Mouse (Mus musculus): ENCODE measurements around the gene Plekha7. TPM values are rescaled to one million over a fixed set of nuclear protein-coding genes. Genes with fewer than 3 reads are reported as not detected.

Gene Plekha7
- total RNA-seq, 2 experiments from 2014 or later: 4.0 TPM

DNA sequence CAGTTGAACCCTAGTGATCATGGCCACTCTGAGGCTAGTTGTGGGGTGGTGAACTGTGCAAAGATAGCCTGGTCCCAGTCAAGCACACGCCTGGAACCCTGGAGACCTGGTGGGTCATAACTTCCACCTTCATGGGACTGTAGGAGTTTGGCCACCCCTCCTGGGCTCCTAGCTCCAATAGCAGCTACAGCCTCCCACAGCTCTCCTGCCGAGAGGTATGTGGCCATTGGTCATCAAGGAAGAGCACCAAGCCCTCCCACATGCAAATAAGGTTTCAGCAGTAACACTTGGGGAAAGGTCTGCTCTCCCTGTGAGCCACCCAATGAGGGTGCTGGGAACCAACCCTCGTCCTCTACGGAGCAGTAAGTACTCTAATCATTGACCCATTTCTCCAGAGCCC, 55.7 kb downstream of the Plekha7 start:
- DNase-seq (ENCODE audit: low spot score in 2 of 2): no peak

- no peak for DNase-seq (ENCODE audit: low spot score in 2 of 2)
These were observed 56.7 kb downstream of the Plekha7 start for GRCm38 (mm10) chr7:116251516-116251915.

- DNase-seq (ENCODE audit: low spot score in 2 of 2): no peak
These were observed 59.6 kb downstream of the Plekha7 start for GRCm38 (mm10) chr7:116248536-116248935.

DNA sequence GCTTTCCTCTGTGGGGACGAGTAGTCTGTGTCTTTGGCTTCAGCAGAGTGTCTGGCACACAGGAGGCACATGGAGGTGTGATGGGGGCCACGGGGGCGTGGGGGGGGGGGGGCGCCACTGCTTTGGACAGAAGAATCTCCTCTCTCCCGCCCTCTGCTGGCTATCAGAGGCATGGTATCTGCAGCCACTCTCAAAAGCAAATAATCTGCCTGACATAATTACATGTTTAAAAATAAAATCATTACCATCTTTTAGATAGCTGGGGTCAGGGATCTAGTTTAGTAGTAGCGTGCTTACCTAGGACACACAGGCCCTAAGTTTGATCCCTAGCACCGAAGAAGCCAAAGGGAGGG, 60.8 kb downstream of the Plekha7 start:
- no peak for DNase-seq (ENCODE audit: low spot score in 2 of 2)

- no peak for DNase-seq (ENCODE audit: low spot score in 2 of 2)
These were observed 61.3 kb downstream of the Plekha7 start for GRCm38 (mm10) chr7:116246696-116247376.

DNA sequence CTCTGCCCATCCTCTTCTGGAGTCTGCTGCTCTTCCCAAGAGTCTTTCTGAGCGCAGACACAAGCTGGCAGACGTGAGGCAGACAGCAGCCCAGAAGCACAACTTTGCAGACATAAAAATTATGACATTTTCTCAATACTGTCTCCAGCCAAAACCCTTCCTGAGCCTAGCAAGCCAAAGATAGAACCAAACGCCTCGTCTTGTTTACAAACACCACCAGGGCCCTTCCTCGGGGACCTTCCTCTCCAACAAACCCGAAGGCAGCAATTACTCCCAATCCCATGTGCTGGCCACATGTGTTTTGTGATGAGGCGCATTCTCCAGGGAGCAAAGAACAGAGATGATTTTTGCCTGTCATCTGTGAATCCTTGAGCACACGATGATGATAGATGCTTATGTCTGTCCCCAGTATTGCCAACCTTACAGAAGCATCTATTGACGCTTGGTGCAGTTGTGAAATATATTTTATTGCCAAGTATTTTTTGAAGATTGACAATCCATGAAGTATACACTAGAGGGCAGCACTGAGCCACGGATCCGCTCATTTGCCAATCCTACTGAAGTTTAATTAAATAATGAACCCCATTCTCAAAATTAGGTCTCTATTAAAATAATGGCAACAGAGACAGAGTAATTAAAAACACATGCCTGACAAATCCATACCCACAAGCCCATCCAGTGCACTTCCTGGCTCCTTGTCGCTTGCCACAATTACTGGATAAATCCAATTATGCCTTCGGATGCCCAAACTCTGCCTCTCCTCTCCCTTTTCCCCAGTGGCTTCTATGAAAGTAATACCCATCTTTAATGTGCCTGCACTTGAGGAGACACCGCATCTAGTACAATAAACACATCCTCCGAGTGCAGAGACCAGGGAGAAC, 62.1 kb downstream of the Plekha7 start:
- no peak for DNase-seq (ENCODE audit: low spot score in 2 of 2)

DNA sequence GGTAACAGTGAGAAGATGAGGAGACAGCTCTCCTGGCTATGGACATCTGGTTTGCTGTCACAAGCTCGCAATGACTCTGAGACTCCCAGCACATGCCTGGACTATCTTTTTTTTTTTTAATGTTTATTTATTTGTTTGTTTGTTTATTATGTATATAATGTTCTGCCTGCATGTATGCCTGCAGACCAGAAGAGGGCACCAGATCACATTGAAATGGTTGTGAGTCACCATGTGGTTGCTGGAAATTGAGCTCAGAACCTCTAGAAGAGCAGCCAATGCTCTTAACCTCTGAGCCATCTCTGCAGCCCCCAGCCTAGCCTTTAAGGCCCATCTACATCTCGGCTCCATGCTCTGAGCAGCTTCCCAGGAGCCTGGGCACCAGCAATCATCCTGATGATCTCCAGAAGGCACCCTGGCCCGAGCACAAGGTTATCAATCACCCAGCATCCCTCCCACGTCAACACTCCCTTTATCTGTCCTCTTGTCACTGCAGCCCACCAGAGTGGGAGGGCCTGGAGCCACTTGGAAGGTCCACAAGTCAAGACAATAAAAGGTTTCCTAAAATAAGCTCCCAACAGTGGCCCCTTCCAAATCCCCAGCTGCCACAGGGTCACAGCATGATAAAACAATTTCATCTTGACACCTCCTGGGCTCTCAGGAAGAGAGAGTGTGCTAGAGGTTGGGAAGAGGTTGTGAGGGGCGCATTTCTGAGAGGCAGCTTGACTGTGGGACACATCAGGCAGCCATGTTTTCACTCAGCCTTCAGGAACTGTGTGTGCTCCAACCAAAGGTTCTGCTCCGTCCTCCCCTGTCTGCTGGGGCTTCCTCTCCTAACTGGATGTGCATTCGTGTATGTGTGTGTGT, 63.6 kb downstream of the Plekha7 start:
- DNase-seq (ENCODE audit: low spot score in 2 of 2): no peak

GRCm38 (mm10) chr7:116242810-116243209, 65.4 kb downstream of the Plekha7 start:
- DNase-seq (ENCODE audit: low spot score in 2 of 2): no peak

GRCm38 (mm10) chr7:116241601-116242000, 66.6 kb downstream of the Plekha7 start:
- DNase-seq (ENCODE audit: low spot score in 2 of 2): no peak

DNA sequence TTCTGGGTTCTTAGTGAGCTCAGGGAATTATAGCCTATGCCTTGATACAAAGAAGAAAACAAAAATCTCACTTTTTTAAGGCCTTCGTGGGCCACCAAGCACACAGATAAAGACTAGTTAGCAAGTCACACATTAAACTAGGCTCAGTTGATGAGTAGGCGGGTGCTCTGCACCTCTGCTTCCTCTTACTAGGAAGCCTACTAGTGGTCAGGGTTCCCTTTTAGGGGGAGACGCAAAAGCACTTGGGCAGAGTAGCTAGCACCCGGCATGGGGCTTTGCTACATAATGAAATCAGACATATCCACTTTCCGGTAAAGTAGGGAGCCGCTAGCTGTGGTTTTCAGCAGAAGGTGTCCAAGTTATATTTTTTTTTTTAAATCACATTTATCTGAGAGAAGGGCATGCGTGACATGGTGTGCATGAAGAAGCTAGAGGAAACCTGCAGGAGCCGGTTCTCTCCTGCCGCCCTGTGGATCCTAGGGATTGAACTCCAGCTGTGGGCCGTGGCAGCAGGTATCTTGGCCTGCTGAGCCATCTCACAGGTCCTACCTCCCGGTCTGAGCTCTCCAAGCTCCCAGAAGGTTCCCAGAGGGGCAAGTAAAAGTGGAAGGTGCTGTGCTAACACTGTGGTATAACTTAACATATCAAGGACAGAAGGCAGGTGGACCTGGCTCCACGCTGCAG, 67.2 kb downstream of the Plekha7 start:
- no peak for DNase-seq (ENCODE audit: low spot score in 2 of 2)

GRCm38 (mm10) chr7:116240353-116240752, 67.8 kb downstream of the Plekha7 start:
- DNase-seq (ENCODE audit: low spot score in 2 of 2): no peak

DNA sequence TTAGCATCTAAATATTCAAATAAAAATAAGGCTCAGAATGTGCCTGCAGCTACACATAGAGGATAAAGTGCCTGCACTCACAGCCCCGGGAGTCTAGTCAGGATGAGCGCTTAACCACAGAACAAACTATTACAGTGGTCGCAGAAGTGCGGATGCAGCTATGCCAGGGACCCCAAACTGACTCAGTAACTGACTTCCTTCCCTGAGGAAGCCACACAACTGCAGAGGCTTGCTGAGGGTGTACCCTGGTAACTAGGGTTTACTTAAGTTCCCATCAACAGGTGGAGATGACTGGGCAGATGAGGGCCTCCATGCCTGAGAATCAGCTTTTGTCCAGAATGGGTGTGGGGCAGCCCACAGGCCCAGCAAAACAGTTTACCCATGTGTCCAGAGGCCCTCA, 69.9 kb downstream of the Plekha7 start:
- no peak for DNase-seq (ENCODE audit: low spot score in 2 of 2)

DNA sequence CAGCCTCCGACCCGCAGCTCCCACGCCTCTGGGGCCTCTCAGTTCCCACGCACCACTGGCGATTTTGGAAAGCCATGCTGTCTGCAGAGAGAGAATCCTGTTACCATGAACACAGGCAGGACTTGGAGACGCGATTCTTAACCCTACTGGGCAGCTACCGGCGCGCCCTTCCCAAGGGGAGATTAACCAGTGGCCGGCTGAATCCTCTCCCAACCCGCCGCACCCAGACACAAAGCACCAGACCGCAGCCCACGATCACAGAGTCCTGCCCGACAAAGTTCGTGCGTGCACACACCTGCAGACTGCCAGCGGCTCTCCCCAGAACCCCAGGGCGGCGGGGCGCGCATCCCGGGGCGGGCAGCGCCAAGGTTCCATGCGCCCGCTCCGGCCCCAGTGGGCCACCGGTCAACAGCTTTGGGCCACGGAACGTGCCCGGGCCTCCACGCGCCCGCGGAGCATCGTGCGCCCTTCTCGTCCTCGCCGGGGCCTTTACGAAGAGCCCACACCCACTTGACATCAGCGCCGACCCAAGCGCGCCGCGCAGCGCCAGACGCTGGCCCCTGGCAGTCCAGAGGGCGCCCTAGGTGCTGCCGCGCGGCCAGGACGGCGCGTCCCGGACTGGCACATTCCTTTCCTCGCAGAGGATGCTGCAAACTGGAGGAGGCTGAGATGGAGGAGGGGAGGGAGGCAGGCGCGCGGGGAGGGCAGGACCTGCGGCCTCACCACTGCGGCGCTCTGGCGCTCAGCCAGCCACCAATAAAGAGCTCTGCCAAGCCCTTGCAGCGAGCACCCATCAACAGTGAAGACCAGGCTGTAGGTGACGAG, 70.8 kb downstream of the Plekha7 start:
- DNase-seq (ENCODE audit: low spot score in 2 of 2): no peak

GRCm38 (mm10) chr7:116236608-116237007, 71.6 kb downstream of the Plekha7 start:
- no peak for DNase-seq (ENCODE audit: low spot score in 2 of 2)

DNA sequence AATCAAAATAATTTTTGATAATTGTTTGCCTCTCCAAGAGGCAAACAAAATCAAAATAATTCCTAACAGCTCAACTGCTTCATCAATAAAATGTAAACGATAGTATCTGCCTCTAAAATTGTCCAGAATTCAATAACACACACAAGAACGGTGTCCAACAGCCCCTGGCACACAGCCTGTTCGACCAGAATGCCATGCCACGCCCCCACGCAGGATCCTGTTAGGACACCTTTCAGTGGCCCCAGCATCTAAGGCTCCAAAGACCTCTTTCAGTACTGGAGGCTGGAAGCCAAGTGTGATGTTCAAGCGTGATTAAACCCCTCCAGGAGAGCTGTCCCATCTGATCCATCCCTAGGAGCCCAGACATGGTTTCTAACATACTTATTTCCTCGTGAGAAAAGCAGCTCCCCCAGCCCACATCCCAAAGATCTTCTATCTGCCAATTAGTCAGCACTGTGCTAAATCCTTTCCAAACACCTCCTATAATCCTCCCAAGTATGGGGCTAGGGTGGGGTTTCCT, 73.8 kb downstream of the Plekha7 start:
- DNase-seq (ENCODE audit: low spot score in 2 of 2): no peak

DNA sequence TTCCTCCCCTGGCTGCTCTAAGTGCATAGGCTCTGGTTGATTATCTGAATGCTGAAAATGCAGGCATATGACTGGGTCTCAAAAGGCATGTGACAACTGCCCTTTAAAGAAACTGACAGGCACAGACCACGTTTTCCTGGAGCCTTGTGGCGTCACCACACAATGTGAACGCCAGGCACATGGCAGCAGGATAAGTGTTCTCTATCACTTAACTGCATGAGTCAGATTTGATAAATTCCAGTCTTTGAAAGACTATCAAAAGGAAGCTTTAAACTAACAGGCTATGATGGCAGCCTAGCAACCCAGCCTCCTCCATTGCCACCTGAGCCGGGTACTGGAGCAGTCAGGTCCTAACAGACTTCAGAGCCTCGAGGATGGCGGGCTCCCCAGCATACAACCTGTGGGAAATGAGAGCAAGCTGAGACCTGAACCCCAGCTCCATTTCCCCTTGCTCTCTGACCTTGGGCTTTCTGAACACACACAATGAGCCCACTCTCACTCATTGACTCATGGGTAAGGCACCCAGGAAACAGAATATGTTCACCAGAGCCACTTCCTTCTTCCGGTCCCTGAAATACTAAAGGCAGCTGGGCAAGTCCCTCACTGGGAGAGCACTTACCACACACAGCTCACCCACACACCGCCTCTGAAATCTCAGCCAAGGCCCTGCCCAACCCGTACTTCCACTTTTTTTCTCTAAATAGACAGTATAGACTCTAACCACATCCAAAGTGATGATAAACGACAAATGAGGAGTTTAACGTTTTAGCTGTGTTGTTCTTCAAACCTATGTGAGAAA, 77.2 kb downstream of the Plekha7 start:
- DNase-seq (ENCODE audit: low spot score in 2 of 2): no peak

GRCm38 (mm10) chr7:116226877-116227282, 81.3 kb downstream of the Plekha7 start:
- no peak for DNase-seq (ENCODE audit: low spot score in 2 of 2)

- DNase-seq (ENCODE audit: low spot score in 2 of 2): no peak
These were observed 81.9 kb downstream of the Plekha7 start for GRCm38 (mm10) chr7:116226316-116226715.

GRCm38 (mm10) chr7:116224543-116224942, 83.6 kb downstream of the Plekha7 start:
- DNase-seq (ENCODE audit: low spot score in 2 of 2): no peak
